Mouse (Mus musculus): ENCODE measurements around the gene Slc35a5.
A peak's percentile ranks its signal among the peaks of the same experiment; 100 is the strongest.

Slc35a5 gene

GRCm38 (mm10) chr16:45117200-45117599 lies 41.3 kb downstream of the Slc35a5 start:
- no peak for DNase-seq (ENCODE audit: low read depth, low spot score)

GRCm38 (mm10) chr16:45110498-45110897 lies 48.0 kb downstream of the Slc35a5 start:
- no peak for DNase-seq (ENCODE audit: low read depth, low spot score)

GRCm38 (mm10) chr16:45108203-45108878 lies 50.2 kb downstream of the Slc35a5 start:
- peak; percentile 33 for DNase-seq (ENCODE audit: low read depth, low spot score)

- DNase-seq (ENCODE audit: low read depth, low spot score) = no peak
These were observed 53.5 kb downstream of the Slc35a5 start for GRCm38 (mm10) chr16:45104993-45105392.

- DNase-seq (ENCODE audit: low read depth, low spot score) = no peak
These were observed 57.6 kb downstream of the Slc35a5 start for GRCm38 (mm10) chr16:45100892-45101291.

GRCm38 (mm10) chr16:45098886-45099210 lies 59.7 kb downstream of the Slc35a5 start:
- DNase-seq (ENCODE audit: low read depth, low spot score) = no peak

GRCm38 (mm10) chr16:45098186-45098885 lies 60.2 kb downstream of the Slc35a5 start:
- no peak for DNase-seq (ENCODE audit: low read depth, low spot score)

- no peak for DNase-seq (ENCODE audit: low read depth, low spot score)
These were observed 61.0 kb downstream of the Slc35a5 start for GRCm38 (mm10) chr16:45097467-45097866.

- no peak for DNase-seq (ENCODE audit: low read depth, low spot score)
These were observed 62.7 kb downstream of the Slc35a5 start for GRCm38 (mm10) chr16:45095561-45096482.

- DNase-seq (ENCODE audit: low read depth, low spot score) = no peak
These were observed 63.5 kb downstream of the Slc35a5 start for GRCm38 (mm10) chr16:45095030-45095429.

- no peak for DNase-seq (ENCODE audit: low read depth, low spot score)
These were observed 64.3 kb downstream of the Slc35a5 start for GRCm38 (mm10) chr16:45094136-45094756.

GRCm38 (mm10) chr16:45093137-45093731 lies 65.3 kb downstream of the Slc35a5 start, which contains the start of gene Ccdc80:
Ccdc80 (plus strand) TSS chr16:45093402.
- DNase-seq (ENCODE audit: low read depth, low spot score) = peak; percentile 15

- DNase-seq (ENCODE audit: low read depth, low spot score) = peak; percentile 88
These were observed 68.5 kb downstream of the Slc35a5 start for GRCm38 (mm10) chr16:45090005-45090404.

Measured in CD4-positive, CD25-positive, alpha-beta regulatory T cell, adult 2 months (primary cell).